Mouse (Mus musculus) heart, postnatal 0 days (tissue): ENCODE data around the gene Rps27l. TPM values are rescaled to one million over a fixed set of nuclear protein-coding genes. Genes with fewer than 3 reads are reported as not detected.

Source experiments
- ATAC-seq: fragments of 200-750 bp; cut with Nextera tagmentation; 2 replicates; pipeline ENCODE4 v1.8.0; 2017; ENCODE audit warnings: low read depth, moderate number of reproducible peaks, moderate library complexity; ENCODE audit not compliant: insufficient read depth
- DNase-seq: peaks from one replicate; pipeline ENCODE4 v3.0.0-alpha.2; 2016; ENCODE audit warnings: low spot score
- H3K27ac ChIP-seq: fragments of 300-500 bp; sonication (generic); 2 replicates; pipeline ENCODE4 v1.5.1; 2014; ENCODE audit warnings: low read depth, mild to moderate bottlenecking
- H3K27me3 ChIP-seq: fragments of 300-500 bp; sonication (generic); 2 replicates; pipeline ENCODE4 v1.6.1; 2014; ENCODE audit warnings: low read length, mixed read lengths; ENCODE audit not compliant: control insufficient read depth, insufficient read depth
- H3K36me3 ChIP-seq: fragments of 300-500 bp; sonication (generic); replicated peaks from 2 replicates; pipeline ENCODE4 v1.6.1; 2014; ENCODE audit warnings: low read length, mixed read lengths; ENCODE audit not compliant: control insufficient read depth, insufficient read depth
- H3K4me1 ChIP-seq: fragments of 300-500 bp; sonication (generic); 2 replicates; pipeline ENCODE4 v1.6.1; 2014; ENCODE audit warnings: antibody characterized with exemption; ENCODE audit not compliant: control insufficient read depth, insufficient read depth
- H3K4me2 ChIP-seq: fragments of 300-500 bp; sonication (generic); 2 replicates; pipeline ENCODE4 v1.6.1; 2014; ENCODE audit warnings: low read depth, mild to moderate bottlenecking, low read length, moderate library complexity
- H3K4me3 ChIP-seq: fragments of 300-500 bp; sonication (generic); 2 replicates; pipeline ENCODE4 v1.5.1; 2014; ENCODE audit warnings: low read depth, low read length
- H3K9ac ChIP-seq: fragments of 300-500 bp; sonication (generic); replicated peaks from 2 replicates; pipeline ENCODE4 v1.6.1; 2014; ENCODE audit warnings: low read depth, low read length, mixed read lengths
- H3K9me3 ChIP-seq: fragments of 300-500 bp; sonication (generic); replicated peaks from 2 replicates; pipeline ENCODE4 v1.6.1; 2016; ENCODE audit warnings: low read length; ENCODE audit not compliant: control insufficient read depth
- CTCF ChIP-seq: IDR thresholded peaks from 2 replicates; pipeline ENCODE4 v1.5.1; 2016; ENCODE audit warnings: antibody characterized with exemption, control low read depth, low read depth
- EP300 ChIP-seq: IDR thresholded peaks from 2 replicates; pipeline ENCODE4 v1.6.1; 2016; ENCODE audit warnings: antibody characterized with exemption, low read depth
- WGBS: fragments of 180-500 bp; shearing (Covaris S2); extraction: QIAGEN DNeasy Blood & Tissue Kit; methylation state at CpG from one replicate; pipeline ENCODE4 v1.1.7; 2014; 5-methylcytosine and 5-hydroxymethylcytosine counted together
- polyA plus RNA-seq: library from polyadenylated mRNA; unstranded; fragments of >200 nt; fragmentation: Nextera tagmentation; extraction: Ambion mirVana; gene quantifications from 2 replicates; pipeline ENCODE4 v1.2.1, GENCODE M21; 2015
- total RNA-seq: library from RNA; depleted of rRNA; stranded (reverse); fragments of >200 nt; gene quantifications from 2 replicates; pipeline ENCODE4 v1.2.3, GENCODE M21; 2014; ENCODE audit warnings: low replicate concordance

Gene Rps27l
- total and polyA plus RNA-seq, 2 experiments from 2014 or later = 204 to 568 TPM

- TF ChIP-seq CTCF (peak; percentile 91), EP300 (no peak)
- no peaks in the 10 kb centered on the region for H3K36me3 ChIP-seq
- H3K4me3 ChIP-seq = no peak overlapping the region
- no peaks in the 10 kb centered on the region for H3K27me3 ChIP-seq
- ATAC-seq = peak; percentile 67
- H3K4me1 ChIP-seq = peaks cover 5% of the 10 kb centered on the region; the same call in 1 of the 2 replicates
- WGBS = 2% methylated on average over 4 of the region's 4 CpGs
- peak; percentile 84 for DNase-seq
- no peak overlapping the region for H3K9ac ChIP-seq
- H3K9me3 ChIP-seq = no peaks in the 10 kb centered on the region
- no peak overlapping the region for H3K27ac ChIP-seq
- no peak overlapping the region for H3K4me2 ChIP-seq
Measured at GRCm38 (mm10) chr9:66938836-66939235, 7.0 kb upstream of the Rps27l start.

- peaks cover 12% of the 10 kb centered on the region for H3K36me3 ChIP-seq
- H3K27ac ChIP-seq = peak overlapping the region; percentile 97
- DNase-seq (no peak), ATAC-seq (no peak)
- WGBS = 17% methylated on average over 4 of the region's 4 CpGs
- H3K27me3 ChIP-seq = no peaks in the 10 kb centered on the region
- TF ChIP-seq EP300 (no peak), CTCF (no peak)
- H3K9ac ChIP-seq = peak overlapping the region; percentile 96
- peak overlapping the region; percentile 95 for H3K4me2 ChIP-seq
- H3K4me3 ChIP-seq = peak overlapping the region; percentile 98
- no peaks in the 10 kb centered on the region for H3K9me3 ChIP-seq
- peaks cover 4% of the 10 kb centered on the region; the same call in 1 of the 2 replicates for H3K4me1 ChIP-seq
Measured at GRCm38 (mm10) chr9:66945161-66945560, 725 bp upstream of the Rps27l start.

GRCm38 (mm10) chr9:66948536-66948935 is 2.6 kb downstream of the Rps27l start:
- no peaks in the 10 kb centered on the region for H3K27me3 ChIP-seq
- DNase-seq (no peak), ATAC-seq (no peak)
- no peak overlapping the region for H3K27ac ChIP-seq
- no peaks in the 10 kb centered on the region for H3K9me3 ChIP-seq
- peaks cover 12% of the 10 kb centered on the region for H3K36me3 ChIP-seq
- no peak overlapping the region for H3K9ac ChIP-seq
- TF ChIP-seq CTCF = no peak
- TF ChIP-seq EP300 = no peak
- WGBS = 92% methylated on average over 2 of the region's 2 CpGs
- no peak overlapping the region for H3K4me3 ChIP-seq
- peaks cover 4% of the 10 kb centered on the region; the same call in 1 of the 2 replicates for H3K4me1 ChIP-seq
- H3K4me2 ChIP-seq = no peak overlapping the region

GRCm38 (mm10) chr9:66952321-66952720 is 6.4 kb downstream of the Rps27l start:
- Histone ChIP-seq H3K9me3 (no peaks in the 10 kb centered on the region), H3K4me2 (no peak overlapping the region), H3K4me3 (no peak overlapping the region), H3K36me3 (peaks cover 12% of the 10 kb centered on the region), H3K4me1 (no peaks in the 10 kb centered on the region), H3K27me3 (no peaks in the 10 kb centered on the region), H3K9ac (no peak overlapping the region), H3K27ac (no peak overlapping the region)
- TF ChIP-seq EP300 = no peak
- 71% methylated on average over 8 of the region's 8 CpGs for WGBS
- ATAC-seq (no peak), DNase-seq (no peak)

- peaks cover 9% of the 10 kb centered on the region for H3K36me3 ChIP-seq
- DNase-seq (no peak), ATAC-seq (no peak)
- H3K4me3 ChIP-seq = no peak overlapping the region
- no peak overlapping the region for H3K27ac ChIP-seq
- no peaks in the 10 kb centered on the region for H3K27me3 ChIP-seq
- 77% methylated on average over 2 of the region's 2 CpGs for WGBS
- no peak overlapping the region for H3K4me2 ChIP-seq
- TF ChIP-seq EP300 = no peak
- no peak for TF ChIP-seq CTCF
- no peaks in the 10 kb centered on the region for H3K9me3 ChIP-seq
- H3K4me1 ChIP-seq = no peaks in the 10 kb centered on the region
- no peak overlapping the region for H3K9ac ChIP-seq
Measured at GRCm38 (mm10) chr9:66952886-66953285, 7.0 kb downstream of the Rps27l start.

GRCm38 (mm10) chr9:66957451-66957850 is 11.6 kb downstream of the Rps27l start:
- TF ChIP-seq CTCF (no peak), EP300 (no peak)
- ATAC-seq = no peak

More at GRCm38 (mm10) chr9:66957451-66957850, 11.6 kb downstream of the Rps27l start:
- H3K4me2 ChIP-seq = no peak overlapping the region
- H3K27me3 ChIP-seq = no peaks in the 10 kb centered on the region
- no peak overlapping the region for H3K4me3 ChIP-seq
- no peaks in the 10 kb centered on the region for H3K9me3 ChIP-seq
- no peak for DNase-seq
- no peaks in the 10 kb centered on the region for H3K4me1 ChIP-seq
- H3K36me3 ChIP-seq = no peaks in the 10 kb centered on the region
- 93% methylated on average over 3 of the region's 3 CpGs for WGBS
- H3K27ac ChIP-seq = no peak overlapping the region
- H3K9ac ChIP-seq = no peak overlapping the region
